Mouse (Mus musculus): ENCODE measurements around the gene Cd44.

- TF ChIP-seq CEBPB (IDR thresholded peaks at IDR 0.05; ENCODE audit: low read depth) (no peak), MYOD1 (IDR thresholded peaks at IDR 0.05; ENCODE audit: control insufficient read depth, insufficient read length, low read depth) (no peak), CTCF (IDR thresholded peaks at IDR 0.05; ENCODE audit: control insufficient read depth, insufficient read depth, insufficient read length) (no peak), USF1 (IDR thresholded peaks at IDR 0.05; ENCODE audit: low read depth) (no peak), MAX (IDR thresholded peaks at IDR 0.05) (no peak)
These were observed 34.9 kb downstream of the Cd44 start for GRCm38 (mm10) chr2:102866594-102866993.
